Mouse (Mus musculus) embryonic fibroblast, embryonic 13.5 days (primary cell): ENCODE measurements around the gene Zfand6. TPM values are rescaled to one million over a fixed set of nuclear protein-coding genes. Genes with fewer than 3 reads are reported as not detected.

ENCODE experiments used
- H3K27ac ChIP-seq: 2 replicates; pipeline ENCODE4 v1.5.1; 2012; ENCODE audit warnings: low read length, control low read depth, inconsistent platforms; ENCODE audit not compliant: insufficient read depth
- H3K4me1 ChIP-seq: 2 replicates; pipeline ENCODE4 v1.6.1; 2011; ENCODE audit warnings: low read length; ENCODE audit not compliant: control insufficient read depth, insufficient read depth
- H3K4me3 ChIP-seq: 2 replicates; pipeline ENCODE4 v1.5.1; 2011; ENCODE audit warnings: mild to moderate bottlenecking, control low read depth, low read length; ENCODE audit not compliant: insufficient read depth
- CTCF ChIP-seq: IDR thresholded peaks from 2 replicates; pipeline ENCODE4 v1.5.1; 2011; ENCODE audit warnings: mild to moderate bottlenecking, control low read depth, low read length, moderate library complexity, borderline replicate concordance; ENCODE audit not compliant: insufficient read depth
- POLR2A ChIP-seq: IDR thresholded peaks from 2 replicates; pipeline ENCODE4 v1.6.1; 2011; ENCODE audit warnings: low read depth, mild to moderate bottlenecking, control low read depth, low read length, moderate library complexity
- polyA plus RNA-seq: library from polyadenylated mRNA; stranded (reverse); fragments of >200 nt; gene quantifications from 2 replicates; pipeline ENCODE4 v1.2.4, GENCODE M21; 2011; ENCODE audit warnings: low read depth; ENCODE audit not compliant: missing spikeins, insufficient read length

Gene Zfand6
- polyA plus RNA-seq, 1 experiment = 123 TPM

DNA sequence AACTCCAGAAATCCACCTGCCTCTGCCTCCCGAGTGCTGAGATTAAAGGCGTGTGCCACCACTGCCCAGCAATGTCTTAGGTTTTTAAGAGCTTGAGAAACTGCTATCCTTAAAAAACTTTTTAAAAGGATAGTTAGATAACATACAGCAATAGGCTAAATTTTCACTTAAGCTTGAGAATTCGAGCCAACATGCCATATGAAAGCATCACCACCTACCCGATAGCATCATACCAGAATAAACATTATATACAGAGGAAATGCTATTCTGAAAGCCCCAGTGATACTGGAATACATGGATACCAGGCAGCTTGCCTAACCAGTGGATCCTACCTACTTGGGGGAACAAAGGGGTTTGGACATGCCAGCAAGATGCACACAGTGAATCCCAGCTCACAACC, 66.0 kb downstream of the Zfand6 start:
- Histone ChIP-seq H3K4me3 (no peak overlapping the region), H3K4me1 (no peaks in the 10 kb centered on the region), H3K27ac (no peak overlapping the region)
- TF ChIP-seq CTCF (no peak), POLR2A (no peak)

DNA sequence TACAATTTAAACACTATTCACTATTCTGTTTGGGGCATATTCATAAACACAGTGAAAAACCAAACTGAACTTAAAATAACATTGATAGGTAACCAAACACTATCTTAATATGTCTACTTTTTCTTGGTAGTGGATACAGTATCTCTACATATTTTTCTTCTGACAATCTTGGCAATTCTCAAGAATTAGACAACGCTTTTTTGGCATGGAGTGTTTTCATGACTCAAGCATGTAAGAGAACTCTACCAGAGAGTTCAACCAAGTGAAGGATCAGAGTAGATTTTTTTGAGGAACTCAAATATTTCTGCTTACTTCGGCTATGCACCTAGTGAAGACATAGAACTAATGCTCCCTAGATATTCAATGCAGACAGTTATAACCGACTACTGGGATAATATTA, 68.8 kb downstream of the Zfand6 start:
- TF ChIP-seq POLR2A (no peak), CTCF (no peak)
- H3K4me1 ChIP-seq = no peaks in the 10 kb centered on the region
- no peak overlapping the region for H3K27ac ChIP-seq
- H3K4me3 ChIP-seq = no peak overlapping the region

DNA sequence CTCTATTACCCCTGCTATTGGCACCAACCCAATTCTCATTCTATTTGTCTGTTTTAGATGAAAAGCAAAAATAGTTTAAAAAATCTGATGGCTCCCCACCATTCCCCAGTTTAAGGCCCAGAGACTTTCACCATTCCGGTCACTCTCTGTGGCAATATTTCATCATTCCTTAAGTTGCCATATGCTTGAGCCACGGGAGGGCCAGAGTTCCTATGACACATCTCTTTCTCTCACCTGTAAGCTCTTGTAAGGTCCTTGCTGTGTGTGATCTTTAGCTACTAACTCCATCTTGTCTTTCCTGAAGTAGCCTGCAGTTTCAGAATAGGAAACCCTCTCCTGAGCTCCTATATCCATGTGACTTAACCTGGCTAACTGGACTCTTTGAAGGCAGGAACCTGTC, 70.8 kb downstream of the Zfand6 start:
- H3K4me1 ChIP-seq = no peaks in the 10 kb centered on the region
- H3K27ac ChIP-seq = no peak overlapping the region
- no peak overlapping the region for H3K4me3 ChIP-seq
- TF ChIP-seq POLR2A (no peak), CTCF (no peak)

DNA sequence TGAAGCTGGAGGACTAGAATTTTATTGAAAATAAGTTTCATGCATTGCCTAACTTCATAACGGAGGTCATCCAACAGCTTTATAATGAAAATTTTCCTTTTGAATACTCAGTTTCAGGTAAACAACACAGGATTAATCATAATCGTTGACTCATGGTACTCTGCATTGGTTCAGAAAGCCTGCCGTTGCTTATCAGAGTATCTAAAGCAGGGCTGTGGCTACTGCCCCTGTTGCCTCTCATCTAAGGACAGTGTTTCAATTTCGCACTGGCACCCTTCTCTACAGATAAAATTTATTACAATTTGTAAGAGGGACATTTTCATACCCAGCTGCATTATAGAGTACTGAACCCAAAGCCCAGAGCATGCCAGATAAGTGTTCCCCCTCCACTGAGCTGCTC, 77.3 kb downstream of the Zfand6 start:
- Histone ChIP-seq H3K27ac (no peak overlapping the region), H3K4me1 (no peaks in the 10 kb centered on the region), H3K4me3 (no peak overlapping the region)
- TF ChIP-seq POLR2A (no peak), CTCF (no peak)

DNA sequence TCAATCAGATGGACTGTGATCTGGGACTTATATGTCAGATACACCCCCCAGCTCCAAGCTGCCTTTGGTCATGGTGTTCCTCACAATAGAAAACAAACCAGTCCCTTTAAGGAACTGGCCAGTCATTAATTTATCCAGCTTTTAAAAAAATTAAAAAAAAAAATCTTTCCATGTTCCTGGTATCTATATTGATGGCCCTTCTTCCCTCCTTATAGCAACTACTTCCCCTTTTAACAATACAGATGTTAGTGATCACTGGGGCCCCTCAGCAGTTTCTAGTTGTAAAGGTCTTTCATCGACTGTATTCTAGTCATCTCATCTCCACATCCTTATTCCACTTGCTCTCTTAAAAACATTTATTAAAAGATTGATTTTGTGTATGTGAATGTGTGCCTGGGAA, 78.2 kb downstream of the Zfand6 start:
- H3K4me3 ChIP-seq = no peak overlapping the region
- H3K27ac ChIP-seq = no peak overlapping the region
- no peaks in the 10 kb centered on the region for H3K4me1 ChIP-seq
- no peak for TF ChIP-seq POLR2A
- no peak for TF ChIP-seq CTCF

DNA sequence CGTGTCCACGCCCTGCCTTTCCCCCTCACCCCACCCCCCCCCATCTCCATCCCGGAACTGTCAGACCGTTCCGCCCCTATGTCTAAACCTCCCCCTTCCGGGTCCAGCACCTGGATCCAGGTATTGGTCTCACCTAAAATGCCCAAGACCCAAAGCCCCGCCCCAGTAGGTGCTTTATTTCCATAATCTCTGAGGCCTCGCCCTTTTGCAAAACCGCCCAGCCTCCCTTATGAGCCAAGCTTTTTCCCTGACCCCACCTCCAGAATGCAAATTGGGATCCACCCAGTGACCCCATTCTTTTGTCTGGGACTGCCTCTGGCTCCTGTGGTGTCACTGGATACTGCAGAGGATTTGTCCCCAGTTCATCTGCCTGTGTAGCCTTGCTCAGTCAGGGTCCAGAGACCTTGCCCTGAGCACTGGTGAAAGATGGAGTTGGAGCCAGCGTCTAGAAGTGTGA, 83.4 kb downstream of the Zfand6 start, which contains the start of gene Fah:
Gene Fah (minus strand): TSS at position 430 of the 457 bp plus-strand sequence.
- 0 out of 2 replicates have a peak, but pooled peaks have one; percentile 29 for TF ChIP-seq POLR2A
- no peak for TF ChIP-seq CTCF
- Histone ChIP-seq H3K27ac (peak within 1 kb of the TSS; percentile 30), H3K4me3 (peak within 1 kb of the TSS; percentile 55), H3K4me1 (peaks cover 4% of the 10 kb centered on the region)

DNA sequence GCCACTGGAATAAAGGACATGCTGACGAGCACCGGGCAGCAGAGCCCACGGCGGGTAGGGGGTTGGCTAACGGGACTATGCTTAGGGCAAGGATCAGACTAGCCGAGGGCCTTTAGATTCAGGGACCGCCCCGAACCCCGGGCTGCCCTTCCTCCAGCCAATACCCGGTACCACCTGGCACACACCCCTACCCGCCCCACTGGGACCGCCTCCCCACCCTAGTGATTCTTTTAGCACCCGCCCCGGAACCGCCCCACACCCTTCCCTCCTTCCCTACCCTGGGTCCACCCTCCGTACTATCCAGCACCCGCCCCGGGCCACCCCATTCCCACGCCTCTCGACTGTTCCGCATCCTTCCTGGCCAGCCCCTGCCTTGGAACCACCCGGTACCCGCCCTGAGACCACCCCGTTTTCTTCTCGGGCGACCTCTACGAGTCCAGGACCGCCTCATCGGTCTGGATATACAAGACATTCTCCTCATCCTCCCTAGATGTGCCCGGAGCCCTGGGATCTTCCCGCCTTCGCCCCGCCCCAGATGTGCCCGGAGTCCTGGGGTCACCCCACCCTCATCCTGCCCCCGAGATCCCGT, 84.0 kb downstream of the Zfand6 start:
- peak; percentile 67 for TF ChIP-seq POLR2A
- no peak for TF ChIP-seq CTCF
- Histone ChIP-seq H3K4me1 (peaks cover 4% of the 10 kb centered on the region), H3K27ac (peak overlapping the region; percentile 30), H3K4me3 (peak overlapping the region; percentile 55)

DNA sequence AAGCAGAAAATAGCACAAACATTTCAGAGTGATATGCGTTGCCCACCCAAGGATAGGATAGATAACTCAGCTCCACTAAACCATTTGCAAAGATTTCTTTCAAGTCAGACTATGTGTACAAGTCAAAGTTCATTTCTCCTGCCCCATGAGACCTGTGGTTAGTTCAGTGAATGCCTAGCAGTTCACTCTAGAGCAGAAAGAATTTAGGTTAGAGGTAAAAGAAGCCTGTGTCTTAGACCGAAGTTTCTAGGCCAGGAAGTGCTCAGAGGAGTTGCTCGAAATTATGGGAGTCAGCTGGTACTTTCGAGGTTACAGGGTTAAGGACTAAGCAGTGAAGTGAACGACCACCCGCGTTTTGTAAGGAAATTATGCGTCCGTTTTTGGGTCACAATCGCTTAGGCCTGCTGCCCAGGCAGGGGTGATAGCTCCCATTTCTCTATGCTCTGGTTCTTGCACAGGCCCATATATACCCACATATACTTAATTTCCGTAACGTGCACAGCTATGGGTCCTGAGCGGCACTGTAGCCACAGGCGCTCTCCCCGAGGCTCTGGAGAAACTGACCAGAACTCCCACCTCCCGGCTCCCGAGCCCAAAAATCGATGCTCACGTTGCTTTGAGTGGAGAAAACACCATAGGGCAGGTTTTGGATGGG, 84.6 kb downstream of the Zfand6 start:
- peaks cover 4% of the 10 kb centered on the region for H3K4me1 ChIP-seq
- TF ChIP-seq CTCF = no peak
- no peak for TF ChIP-seq POLR2A
- H3K27ac ChIP-seq = peak overlapping the region; percentile 30

DNA sequence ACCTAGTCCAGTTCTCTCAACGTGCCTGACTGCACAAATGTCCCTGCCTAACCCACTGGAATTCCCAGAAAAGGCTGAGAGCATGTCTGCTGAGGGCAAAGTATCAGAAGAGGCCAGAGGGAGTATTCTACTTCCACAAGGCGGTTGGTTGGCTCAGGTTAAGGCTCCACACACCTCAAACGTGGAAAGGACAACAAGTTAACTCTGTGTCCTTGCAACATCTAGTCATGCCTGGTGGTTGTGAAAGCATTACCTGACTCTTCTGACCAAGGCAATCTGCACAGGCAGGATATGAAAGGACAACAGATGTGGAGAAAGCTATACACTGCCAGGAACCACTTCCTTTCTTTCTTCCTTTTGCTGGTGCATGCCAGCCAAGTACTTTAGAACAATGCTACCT, 85.3 kb downstream of the Zfand6 start:
- no peak overlapping the region for H3K4me3 ChIP-seq
- no peak overlapping the region for H3K27ac ChIP-seq
- peaks cover 4% of the 10 kb centered on the region for H3K4me1 ChIP-seq
- TF ChIP-seq CTCF = no peak
- TF ChIP-seq POLR2A = no peak

More for the DNA sequence above, 84.6 kb downstream of the Zfand6 start:
- peak overlapping the region; percentile 55 for H3K4me3 ChIP-seq

DNA sequence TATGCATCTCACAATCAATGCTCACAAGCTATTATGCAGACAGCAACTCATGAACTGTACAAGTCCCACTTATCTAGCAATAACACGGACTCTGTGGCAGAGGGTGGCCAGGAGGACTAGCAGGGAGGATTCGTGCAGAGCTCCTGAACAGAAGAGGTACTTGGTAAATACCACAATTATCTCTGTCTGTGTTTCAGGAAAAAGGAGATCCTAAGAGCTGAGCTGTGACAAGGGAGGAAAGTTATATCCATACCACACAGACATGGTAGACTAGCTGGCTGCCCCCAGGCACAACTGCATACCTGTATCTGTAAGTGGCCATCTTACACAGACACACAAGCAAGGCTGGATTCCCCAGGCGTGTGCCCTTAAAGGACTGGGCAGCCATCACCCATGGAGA, 88.4 kb downstream of the Zfand6 start:
- peaks cover 4% of the 10 kb centered on the region for H3K4me1 ChIP-seq
- no peak overlapping the region for H3K4me3 ChIP-seq
- TF ChIP-seq CTCF = no peak
- TF ChIP-seq POLR2A = no peak
- H3K27ac ChIP-seq = no peak overlapping the region
